Mouse (Mus musculus) myocyte (in vitro differentiated cells): Measurements from ENCODE around the gene AI661453.

Source experiments
- POLR2A ChIP-seq: IDR thresholded peaks from one replicate; pipeline ENCODE4 v1.6.1; 2011; ENCODE audit warnings: low read depth, mild to moderate bottlenecking, control low read depth, moderate library complexity; ENCODE audit not compliant: insufficient read length
- POLR2AphosphoS2 ChIP-seq: IDR thresholded peaks from one replicate; pipeline ENCODE4 v1.6.1; 2011; ENCODE audit warnings: low read depth, control low read depth; ENCODE audit not compliant: insufficient read length
- USF1 ChIP-seq: IDR thresholded peaks from one replicate; pipeline ENCODE4 v1.6.1; 2011; ENCODE audit warnings: low read depth, mild to moderate bottlenecking, control low read depth, moderate library complexity

GRCm38 (mm10) chr17:47494132-47494531 lies 57.7 kb downstream of the AI661453 start:
- no peak for TF ChIP-seq POLR2A
- no peak for TF ChIP-seq POLR2AphosphoS2
- TF ChIP-seq USF1 = no peak
